Mouse (Mus musculus) kidney, adult 2 months (tissue): ENCODE data around the gene Mgst2.

Source experiments
- CTCF ChIP-seq: fragments of 200-500 bp; conservative IDR thresholded peaks from 2 replicates; pipeline ENCODE4 v1.5.1; 2011; ENCODE audit warnings: low read depth, mild to moderate bottlenecking, control low read depth, low read length, moderate library complexity, mixed read lengths; ENCODE audit not compliant: insufficient read depth, insufficient read length
- POLR2A ChIP-seq: fragments of 200-500 bp; IDR thresholded peaks from one replicate; pipeline ENCODE4 v1.6.1; 2011; ENCODE audit warnings: low read depth, low read length, control low read depth

DNA sequence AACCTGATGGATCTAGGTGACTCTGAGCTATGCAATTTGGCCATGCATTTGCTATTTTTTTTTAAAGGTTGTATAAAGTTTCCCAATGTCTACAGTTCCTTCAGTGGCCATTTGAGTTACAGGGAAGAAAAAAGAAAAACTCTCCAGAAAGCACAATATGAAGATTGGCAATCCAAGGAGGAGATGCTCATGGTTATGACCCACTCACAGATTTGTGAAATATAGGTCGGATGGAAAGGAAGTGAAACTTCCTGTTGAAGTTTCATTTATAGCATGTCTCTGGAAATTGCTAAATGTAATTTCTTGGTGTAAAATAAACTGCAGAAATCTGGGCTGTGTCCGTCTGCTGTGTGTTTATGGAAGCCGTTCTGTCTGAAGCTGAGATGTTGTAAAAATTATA is 31.2 kb upstream of the Mgst2 start:
- TF ChIP-seq CTCF = no peak
- TF ChIP-seq POLR2A = no peak
